Mouse (Mus musculus): Measurements from ENCODE around the gene Cxcl17.
"Not testable (repeated sequence)": the region's sequence is repeated elsewhere in the genome, so short reads cannot be mapped to it uniquely, and the experiment has no call there.

Gene Cxcl17

DNA sequence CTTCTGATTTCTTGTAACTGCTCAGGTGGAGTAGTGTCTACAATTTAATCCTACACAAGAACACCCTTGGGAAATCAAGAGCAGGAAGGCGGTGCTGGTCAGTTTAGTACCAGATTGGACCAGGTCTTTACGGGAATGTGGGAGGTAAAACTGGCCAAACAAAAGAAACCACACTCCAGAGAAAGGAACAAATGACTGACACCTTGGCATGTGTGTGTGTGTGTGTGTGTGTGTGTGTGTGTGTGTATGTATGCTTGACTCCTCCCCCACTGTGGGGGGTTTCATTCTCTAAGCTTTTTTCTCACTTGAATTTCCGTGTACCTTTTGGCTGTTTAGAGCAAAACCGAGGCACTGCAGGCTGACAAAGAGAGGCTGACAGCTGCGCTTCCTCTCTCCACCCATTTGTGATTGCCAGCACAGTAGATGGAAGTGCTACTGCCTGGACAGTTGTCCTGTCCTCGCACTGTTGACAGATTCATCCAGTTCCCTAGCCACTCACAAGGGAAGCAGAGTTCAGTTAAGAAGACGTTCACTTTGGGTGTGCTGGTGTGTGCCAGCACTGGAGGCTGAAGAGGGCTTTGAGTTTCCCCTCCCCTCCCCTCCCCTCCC lies at the start of gene Cxcl17:
Gene Cxcl17, minus strand, starts transcription at position 54 of the 609 bp plus-strand sequence.
- no peak for DNase-seq (ENCODE audit: inconsistent ontology term)

DNA sequence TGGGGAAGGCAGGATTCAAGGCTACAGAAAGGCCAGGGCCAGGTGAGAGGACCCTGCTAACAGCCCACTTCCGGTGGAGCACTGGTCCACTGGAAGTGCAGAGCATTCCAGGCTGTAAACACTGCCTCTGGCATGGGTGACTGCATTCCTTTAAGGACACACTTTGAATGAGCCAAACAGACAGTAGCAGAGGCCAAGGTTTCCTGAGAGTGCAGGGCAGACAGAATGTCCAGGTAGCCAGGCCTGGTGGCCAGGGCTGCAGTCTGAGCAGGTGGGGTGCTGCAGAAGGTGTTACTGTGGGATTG lies 49.3 kb upstream of the Cxcl17 start:
- DNase-seq (ENCODE audit: inconsistent ontology term), result not testable (repeated sequence)

DNA sequence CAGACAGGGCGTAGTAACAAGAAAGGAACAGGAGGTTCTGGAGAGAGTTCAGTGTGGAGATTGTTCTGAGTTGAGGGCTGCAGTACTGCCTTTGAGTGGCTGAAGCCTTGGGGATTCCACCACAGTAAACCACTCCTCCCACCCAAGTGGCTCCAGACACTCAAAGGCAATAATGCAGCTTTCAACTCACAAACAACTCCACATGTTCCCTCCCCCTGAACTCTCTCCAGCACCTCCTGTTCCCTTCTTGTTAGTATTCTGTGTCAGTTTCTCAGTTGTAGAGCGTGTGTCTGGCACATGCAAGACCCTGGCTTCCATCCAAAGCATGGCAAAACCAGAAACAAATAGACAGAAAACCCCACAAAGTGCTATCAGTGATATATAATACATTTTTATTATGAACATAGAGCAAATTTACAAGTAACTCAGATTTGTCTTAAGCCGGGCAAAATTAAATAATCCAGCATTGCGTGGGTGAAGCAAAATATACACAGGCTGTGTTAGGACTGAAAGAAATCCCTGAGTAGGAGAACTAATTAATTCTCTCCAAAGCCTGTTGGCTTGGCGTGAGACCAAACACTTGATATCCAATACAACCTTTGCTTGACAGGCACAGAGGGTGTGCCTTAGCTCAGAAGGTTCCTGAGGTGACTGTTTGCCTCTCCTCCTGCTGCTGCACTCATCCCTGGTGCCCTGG lies 48.8 kb upstream of the Cxcl17 start:
- peak; percentile 30 for DNase-seq (ENCODE audit: inconsistent ontology term)

DNA sequence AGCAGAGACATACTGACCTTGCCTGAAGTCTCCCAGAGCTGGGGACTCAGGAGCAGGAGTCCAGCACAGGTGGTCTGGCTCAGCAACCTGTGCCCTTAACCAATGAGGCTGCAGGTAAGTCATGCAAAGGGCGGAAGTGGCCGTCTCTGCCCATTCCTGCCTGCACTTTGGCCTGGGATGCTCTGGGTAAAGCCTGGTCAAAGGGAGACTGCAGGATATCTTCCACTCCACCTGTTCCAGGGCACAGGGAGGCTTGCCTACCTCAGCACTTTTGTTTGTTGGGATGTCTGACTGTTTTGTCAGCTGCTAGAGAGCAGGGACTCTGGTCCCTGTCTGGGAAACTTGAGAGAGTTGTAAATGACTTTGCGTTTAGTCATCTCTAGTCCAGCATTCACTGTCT lies 39.4 kb upstream of the Cxcl17 start:
- peak; percentile 5 for DNase-seq (ENCODE audit: inconsistent ontology term)

DNA sequence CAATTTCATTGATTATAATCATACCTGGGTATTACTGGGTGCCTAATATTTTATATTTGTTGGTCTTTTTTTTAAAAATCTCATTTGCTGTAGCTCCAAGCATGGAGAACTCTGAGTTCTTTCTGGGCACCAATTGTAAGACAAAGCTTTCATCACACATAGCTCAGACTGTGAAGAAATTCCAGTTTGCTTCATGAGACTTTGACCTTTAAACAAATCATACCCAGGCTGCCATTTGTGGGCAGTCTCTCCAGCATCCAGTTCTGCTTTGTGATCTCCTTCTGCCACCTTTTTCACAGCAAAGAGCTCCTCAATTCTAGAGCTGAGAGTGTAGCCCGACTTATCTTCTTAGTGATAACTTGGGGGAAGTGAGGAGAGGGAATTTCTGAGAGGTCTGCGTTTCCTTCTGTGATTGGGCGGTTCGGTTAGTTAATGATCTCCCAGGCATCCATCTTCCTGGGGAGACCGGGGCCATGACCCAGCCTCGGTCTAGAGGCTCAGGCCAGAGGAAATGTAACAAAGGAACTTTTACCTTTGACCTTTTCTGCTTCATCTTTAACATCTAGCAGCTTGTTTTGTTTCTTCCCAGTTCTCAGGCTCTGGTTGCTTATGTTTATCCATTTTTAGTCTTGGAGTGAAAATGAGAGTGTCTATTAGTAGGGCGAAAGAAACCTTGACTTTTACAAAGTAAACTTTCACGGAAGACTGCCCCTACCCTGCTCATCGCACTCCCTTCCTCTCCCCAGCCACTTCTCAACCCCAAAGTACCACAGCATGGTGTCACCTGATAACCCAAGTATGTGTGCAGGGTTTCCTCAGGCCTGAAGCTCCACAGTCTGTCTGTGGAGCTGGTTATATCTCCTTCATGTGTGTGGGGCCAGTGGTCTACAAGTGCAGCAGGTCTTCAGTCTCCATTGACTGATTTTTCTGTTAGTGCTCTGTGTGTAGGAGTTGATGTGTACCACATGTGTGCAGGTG lies 37.5 kb upstream of the Cxcl17 start:
- no peak for DNase-seq (ENCODE audit: inconsistent ontology term)

DNA sequence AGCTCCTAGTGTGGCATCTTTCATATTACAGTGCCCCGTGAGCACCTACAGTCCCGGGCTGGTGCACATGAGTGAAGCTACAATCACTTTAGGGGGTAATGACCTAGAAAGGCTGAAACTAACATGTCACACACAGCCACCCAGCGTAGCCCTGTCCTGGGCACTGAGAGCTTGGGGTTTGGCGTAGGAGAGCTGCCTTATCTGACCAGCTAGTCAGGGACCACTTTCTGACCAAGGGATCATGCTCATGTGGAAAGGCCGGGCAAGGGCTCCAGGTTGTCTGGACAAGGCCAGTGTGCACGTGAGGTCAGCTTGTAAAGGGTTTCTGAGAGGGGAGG lies 28.1 kb upstream of the Cxcl17 start:
- DNase-seq (ENCODE audit: inconsistent ontology term), result no peak

DNA sequence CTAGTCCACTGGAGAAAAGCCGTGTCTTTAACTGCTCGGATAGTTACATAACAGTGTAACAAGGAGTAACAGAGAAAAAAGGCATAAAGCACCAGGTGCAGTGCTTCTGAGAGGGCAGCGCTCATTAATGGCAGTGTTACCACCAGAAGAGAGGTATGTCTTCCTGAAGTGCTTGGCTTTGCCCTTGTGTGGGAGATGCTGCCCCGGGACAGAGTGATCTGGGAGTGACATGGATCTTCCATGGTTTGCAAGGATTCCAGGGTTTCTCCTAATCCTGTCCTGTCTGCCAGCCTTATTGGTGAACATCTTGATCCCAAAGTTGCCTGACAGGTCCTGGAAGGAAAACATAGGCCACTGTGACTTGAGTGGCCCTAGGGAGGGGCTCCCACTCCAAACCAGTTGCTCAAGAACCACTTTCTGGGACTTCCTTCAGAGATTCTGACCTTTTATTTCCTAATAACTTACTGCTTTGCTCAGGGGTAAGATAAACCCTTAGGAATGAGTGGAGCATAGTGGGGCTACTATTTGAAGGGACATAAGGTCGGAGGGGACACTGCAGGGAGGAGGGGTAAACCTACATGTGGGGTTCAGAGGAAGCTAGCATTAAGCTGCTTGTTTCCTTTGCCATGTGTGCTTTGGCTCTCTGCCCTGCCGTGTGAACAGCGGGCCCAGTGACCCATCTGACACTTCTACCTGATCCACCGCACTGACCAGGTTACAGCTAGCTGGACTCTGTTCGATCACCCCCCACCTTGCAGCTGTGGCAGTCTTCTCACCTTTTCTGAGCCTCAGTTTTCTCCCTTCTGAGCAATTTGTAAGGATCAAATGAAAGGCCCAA lies 27.5 kb upstream of the Cxcl17 start:
- DNase-seq (ENCODE audit: inconsistent ontology term), result no peak

DNA sequence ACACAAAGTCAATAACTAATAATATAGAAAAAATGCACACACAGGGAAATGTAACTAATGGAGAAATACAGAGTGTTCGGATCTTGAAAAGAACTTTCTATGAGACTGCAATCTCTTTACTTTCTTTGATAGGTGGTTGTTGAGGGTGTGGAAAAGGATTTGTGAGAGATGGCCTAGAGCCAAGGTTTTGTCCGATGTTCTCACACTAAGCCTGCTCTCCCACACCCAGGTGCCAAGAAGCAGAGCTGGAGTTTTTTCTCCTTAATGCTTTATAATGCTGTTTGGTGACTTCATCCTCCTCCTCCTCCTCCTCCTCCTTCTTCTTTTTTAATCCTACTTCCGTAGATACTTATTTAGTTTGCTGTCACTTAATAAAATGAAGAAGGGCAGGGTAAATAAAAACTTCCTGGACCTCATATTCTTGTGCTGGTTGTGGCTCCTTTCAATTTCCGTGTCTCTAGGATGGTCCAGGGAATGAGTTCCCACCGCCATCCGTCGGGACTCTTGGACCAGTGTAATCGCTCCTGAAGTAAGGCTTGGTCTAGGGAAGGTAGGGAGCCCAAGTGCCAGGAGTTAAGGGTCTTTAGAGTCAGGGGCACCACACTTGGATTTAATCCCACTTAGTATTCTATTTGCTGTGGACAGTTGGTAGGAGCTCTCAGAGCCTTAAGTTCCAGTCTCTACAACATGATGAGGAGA lies 26.6 kb upstream of the Cxcl17 start:
- DNase-seq (ENCODE audit: inconsistent ontology term), result no peak

DNA sequence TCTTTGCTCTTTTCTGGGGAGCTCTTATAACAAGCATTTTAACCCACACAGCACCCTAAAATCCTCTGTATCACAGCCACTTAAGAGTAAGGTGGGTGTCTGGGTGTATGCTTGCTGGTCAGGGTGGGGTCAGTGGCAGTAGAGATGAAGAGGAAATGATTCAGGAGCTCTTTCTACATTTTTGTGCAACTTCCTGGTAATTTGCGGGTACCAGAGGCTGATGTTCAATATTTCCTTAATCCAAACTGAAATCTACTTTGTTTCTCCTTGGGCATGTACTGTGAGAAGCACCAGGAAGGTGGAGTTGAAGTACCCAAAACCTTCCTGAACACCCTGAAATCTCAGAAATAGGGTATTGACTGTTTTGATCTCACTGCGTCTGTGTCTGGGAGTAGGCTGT lies 24.0 kb upstream of the Cxcl17 start:
- no peak for DNase-seq (ENCODE audit: inconsistent ontology term)

DNA sequence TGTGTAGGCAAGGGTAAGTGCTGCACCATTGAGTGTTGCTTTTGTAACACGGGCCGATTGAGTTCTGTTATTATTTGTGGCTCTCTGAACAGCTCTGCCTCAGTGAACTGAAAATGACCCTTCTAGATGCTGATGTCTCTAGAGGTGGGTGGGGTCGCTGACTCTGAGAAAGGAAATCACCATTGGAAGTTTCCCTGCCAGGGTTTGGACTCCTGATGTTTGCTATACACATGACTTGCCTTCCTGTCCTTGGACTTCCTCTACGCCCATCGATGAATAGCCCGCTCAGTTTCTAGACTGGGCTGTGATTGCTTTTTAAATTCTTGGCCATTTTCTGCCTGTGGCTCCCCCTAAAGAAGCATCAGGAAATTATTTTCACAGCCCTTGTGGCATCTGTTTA lies 23.5 kb upstream of the Cxcl17 start:
- DNase-seq (ENCODE audit: inconsistent ontology term), result no peak

DNA sequence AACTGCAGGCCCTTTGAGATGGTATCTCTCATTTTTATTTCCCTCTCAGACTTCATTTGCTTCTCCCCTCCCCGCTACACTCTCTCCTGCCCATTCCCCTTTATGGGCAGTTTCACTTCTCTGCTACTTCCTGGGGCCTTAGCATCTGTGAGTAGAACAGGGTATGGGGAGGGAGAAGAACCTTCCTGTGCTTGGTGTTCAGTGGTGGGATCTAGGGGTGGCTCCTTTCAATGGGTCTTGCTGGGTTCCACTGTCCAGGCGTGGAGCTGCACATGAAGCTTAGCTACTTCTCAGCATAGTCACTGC lies 22.8 kb upstream of the Cxcl17 start:
- DNase-seq (ENCODE audit: inconsistent ontology term), result no peak

DNA sequence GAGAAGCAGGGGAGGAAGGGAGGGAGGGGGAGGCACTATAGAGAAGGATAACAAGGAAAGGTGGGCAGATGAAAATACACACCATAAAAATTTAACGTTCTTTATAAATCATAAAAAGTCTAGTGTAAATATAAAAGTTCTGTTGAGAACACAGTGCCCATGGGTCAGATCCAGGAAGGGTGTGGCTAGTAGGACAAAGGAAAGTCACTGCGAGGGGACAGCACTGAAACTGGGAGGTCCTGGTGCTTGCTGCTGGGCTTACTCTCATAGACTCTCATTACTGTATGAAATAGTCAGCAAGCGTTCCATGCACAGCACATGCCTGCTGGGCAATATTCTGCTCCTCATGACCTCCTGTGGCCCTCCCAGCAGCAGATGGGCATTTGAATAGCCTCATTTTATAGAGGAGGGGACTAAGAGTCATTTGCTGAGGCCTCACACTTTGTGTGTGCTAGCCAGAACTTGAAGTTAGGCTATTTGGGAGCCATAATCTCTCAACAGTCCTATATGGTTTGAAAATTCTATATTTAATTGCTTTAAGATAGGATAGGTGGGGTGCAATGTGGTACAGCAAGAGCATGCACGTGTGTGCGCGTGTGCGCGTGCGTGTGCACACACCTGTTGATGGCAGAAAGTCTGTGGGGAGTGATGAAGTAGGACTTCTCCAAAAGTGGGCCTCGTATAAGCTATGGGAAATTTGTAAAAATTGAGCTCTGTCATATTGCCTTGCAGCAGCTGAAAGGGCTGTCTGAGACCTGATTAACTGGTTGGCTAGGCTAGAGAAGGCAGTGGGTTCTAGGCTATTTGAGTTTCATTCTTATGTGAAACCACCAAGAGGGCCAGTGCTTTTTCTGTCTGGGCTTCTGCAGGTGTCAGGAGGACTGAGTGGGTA lies 22.2 kb upstream of the Cxcl17 start:
- no peak for DNase-seq (ENCODE audit: inconsistent ontology term)

DNA sequence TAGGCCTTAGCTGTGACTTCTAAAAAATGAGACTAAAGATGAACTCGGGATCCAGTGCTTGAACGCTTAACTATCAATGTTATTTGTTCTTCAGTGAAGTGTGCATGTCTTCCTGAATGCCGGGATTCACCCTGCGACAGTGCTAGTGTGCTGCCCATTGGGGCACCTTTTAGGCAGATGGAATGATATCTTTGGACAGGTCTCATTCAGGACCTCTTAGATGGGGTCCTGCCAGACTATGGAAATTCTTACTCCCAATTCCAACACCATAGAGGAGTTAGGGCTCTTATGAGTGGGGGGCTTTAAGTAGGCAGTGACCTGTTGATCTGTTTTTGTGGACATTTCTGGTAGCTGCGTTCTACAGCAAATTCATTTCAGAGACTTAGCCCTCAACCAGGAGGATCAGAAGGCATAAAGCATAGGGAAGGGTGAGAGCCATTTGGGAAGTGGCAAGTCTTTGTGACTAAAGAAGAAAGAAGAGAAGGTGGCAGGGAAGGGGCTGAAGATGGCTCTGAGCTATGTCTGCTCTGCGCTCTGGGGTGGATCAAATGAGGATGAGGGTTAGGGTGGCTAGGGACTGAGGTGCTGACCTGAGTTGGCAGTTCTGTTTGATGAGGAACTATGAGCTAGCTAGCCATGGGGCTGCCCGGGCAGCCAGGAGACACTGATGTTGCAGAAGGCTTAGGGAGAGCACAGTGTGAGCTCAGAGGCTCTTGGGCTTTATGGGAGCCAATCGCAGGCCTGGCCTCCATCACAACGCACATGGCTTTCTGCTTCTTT lies 21.3 kb upstream of the Cxcl17 start:
- DNase-seq (ENCODE audit: inconsistent ontology term), result no peak

DNA sequence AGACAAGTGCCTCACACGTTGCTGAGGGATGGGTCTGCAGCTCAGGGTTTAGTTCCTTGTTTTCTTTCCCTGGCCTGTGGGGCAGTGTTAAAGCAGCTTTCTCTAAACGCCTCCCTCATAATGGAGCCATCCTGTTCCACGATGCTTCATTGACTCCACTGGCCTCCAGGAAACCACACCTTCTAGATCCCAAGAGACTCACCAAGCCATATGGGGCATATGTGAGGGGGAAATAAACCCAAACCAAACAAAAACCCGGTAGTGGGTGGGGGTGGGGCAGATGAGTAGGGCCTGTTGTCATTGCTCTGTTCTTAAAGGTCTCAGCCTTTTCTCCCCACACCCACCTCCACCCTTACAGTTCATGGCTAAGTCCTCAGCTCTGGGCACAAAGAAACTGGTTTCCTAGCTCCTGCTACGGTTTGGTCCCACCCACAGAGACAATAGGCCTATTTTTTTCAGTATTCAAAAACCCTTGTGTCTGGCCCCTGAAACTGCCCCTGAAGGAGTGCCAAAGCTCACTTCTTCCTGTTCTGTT lies 20.4 kb upstream of the Cxcl17 start:
- no peak for DNase-seq (ENCODE audit: inconsistent ontology term)

DNA sequence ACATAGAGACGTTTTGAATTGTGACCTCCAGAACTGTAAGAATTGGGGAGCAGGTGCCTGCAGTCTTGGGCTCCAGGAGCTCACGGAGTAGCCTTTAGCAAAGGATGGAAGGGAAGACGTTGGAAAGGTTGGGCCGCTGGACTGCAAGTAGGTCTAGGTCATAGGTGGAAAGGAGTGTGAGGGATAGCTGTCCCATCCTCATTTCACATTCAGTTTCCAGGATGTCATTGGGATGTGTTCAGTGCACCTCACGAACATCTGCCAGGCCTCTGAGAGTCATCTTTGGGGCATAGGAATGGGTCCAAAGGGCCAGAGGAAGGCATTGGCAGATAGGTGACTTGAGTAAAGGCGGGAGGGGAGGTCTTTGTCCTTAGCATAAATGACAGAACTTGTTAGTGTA lies 19.7 kb upstream of the Cxcl17 start:
- no peak for DNase-seq (ENCODE audit: inconsistent ontology term)

DNA sequence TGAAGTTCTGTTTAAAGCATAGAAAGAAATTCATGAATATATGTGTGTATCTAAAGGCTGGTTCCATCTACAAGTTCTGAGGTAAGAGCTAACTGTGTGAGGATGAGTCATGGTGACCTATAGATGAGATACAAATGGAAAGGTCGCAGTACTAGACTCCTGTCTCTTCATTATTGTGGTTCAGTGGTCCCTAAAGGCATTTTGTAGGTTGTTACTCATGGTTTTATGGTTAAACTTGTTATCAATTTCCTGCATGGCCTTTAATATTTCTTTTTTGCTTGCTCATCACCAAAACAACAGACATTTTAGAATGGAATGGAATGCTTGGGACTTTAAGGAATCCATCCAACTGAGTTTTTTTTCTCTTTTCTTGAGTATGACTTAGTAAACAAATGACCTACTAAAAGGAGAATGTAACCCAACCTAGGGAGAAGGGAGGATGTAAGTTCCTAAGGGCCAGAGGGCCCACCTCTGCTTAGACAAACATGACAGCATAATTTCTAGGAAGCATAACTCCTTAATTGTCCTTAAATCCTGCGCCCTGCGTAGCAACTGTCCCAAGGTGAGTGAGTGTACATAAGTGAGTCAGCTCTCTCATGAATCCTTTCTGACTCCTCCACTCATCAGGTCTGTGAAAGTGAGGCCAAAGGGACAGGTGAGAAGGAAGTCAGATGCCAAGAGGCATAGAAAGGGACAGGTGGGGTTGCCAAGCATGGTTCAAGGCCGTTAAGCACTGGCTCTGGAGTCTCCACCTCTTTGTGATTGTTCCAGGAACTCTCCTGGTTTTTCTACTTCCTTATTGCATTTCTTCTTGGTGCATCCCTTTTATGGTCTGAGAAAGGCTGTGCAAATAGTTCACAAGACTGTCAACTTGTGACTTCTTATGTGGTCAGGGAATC lies 17.4 kb upstream of the Cxcl17 start:
- peak; percentile 29 for DNase-seq (ENCODE audit: inconsistent ontology term)

DNA sequence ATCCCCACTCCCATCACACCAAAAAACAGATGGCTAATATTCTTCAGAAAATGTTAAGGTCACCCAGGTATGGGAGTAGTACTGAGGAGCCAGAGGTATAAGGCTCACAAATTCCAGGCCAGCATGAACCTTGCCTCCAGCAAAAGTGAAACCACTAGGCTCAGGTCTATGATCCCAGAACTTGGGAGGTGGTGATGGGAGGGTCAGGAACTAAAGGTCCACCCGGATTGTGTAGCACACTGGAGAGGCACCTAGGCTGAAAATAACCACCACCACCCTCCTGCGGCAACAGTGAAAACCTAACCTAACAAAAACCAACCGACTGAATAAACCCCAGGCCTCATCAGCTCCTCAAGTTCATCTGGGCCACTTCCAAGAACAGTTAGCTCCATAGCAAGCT lies 15.6 kb upstream of the Cxcl17 start:
- DNase-seq (ENCODE audit: inconsistent ontology term), result no peak

DNA sequence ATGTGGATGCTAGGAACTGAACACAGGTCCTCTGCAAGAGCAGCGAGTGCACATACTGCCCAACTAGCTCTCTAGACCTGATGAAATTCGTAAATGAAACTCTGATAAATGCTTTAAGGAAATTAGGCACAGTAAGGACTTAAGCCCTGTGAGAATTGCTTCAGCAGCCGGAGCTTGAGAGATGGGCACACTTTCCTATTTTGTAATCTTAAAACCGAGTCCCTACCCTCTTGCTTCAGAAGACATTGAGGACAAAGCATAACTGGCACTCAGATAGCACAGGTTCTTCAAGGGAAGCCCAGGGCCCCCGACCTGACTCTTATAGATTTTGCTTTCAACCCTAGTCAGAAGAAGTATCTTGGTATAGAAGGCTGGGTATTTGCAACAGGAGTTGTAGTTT lies 14.5 kb upstream of the Cxcl17 start:
- DNase-seq (ENCODE audit: inconsistent ontology term), result no peak

Data from Muller cell, postnatal 12 days (primary cell).